Mouse (Mus musculus) layer of hippocampus, adult 2 months (tissue): ENCODE measurements at regions not wholly inside any gene's neighbourhood (a gene's known extent, or its start where the extent isn't known, plus 50 kb on each side); places are given as distances from the start of the nearest gene placed in this dataset.

Experiments
- DNase-seq, 2 experiments: peaks; one replicate each; pipeline ENCODE4 v3.0.0; 2022; ENCODE audit warnings: low spot score in 2 of 2
- H3K27ac ChIP-seq: fragments of 200-600 bp; 2 replicates; pipeline ENCODE4 v1.8.1; 2022
- H3K4me3 ChIP-seq: fragments of 200-600 bp; 2 replicates; pipeline ENCODE4 v1.8.1; 2022; ENCODE audit warnings: mild to moderate bottlenecking
- CTCF ChIP-seq: fragments of 200-600 bp; conservative IDR thresholded peaks from 2 replicates; pipeline ENCODE4 v1.8.1; 2022; ENCODE audit warnings: antibody characterized with exemption, mild to moderate bottlenecking, moderate library complexity

DNA sequence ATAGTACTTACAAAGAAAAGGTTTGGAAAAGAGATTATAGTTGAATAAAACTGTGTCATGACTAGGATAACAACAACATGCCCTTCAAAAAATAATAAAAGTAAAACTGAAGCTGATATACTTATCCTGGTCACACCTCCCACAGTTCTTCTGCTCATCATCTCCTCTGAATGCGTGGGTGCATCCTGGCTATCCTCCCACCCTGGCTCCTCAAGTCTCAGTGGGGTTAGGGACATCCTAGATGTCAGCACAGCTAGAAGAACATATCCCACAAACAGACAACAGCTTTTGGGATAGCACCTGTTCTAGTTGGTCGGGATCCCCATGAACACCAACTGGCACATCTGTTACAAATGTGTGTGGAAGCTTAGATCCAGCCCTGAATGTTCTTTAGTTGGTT is 786.7 kb upstream of the Brinp3 start:
- peak; percentile 4 to 16 for DNase-seq
- no peak for TF ChIP-seq CTCF
- H3K27ac ChIP-seq, result no peak overlapping the region
- H3K4me3 ChIP-seq, result no peak overlapping the region
